Mouse (Mus musculus): Measurements from ENCODE around the gene Trnp1.

DNA sequence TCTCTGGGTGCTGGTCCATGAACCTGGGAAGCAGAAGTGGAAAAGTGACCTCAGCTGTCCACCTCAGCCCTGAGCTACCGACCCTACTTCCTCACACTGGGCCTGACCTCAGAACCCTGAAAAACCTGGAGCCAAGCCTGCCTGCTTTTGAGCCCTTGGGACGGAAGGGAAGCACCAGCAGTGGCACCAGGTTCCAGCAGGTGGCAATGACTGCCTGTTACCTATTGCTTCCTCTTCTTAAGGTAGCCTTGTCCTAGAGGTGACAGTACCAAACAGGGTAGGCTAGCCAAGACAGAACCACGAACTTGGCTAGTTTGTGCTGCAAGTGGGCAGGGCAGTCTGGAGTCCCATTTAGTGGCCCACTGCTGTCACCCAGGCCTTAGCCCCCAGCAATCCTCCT, 34.4 kb upstream of the Trnp1 start:
- TF ChIP-seq CTCF (IDR thresholded peaks at IDR 0.05; ENCODE audit: low read depth, low read length) (no peak), POLR2A (IDR thresholded peaks at IDR 0.05; ENCODE audit: borderline replicate concordance, low read depth, low read length) (no peak)
